Mouse (Mus musculus): ENCODE measurements around the gene Apoa5. TPM values are rescaled to one million over a fixed set of nuclear protein-coding genes. Genes with fewer than 3 reads are reported as not detected.
"Not testable (repeated sequence)": the region's sequence is repeated elsewhere in the genome, so short reads cannot be mapped to it uniquely, and the experiment has no call there.

Gene Apoa5
- polyA plus RNA-seq, 1 experiment from 2014 or later, result not detected

- ATAC-seq (ENCODE audit: insufficient number of reproducible peaks, insufficient read depth, low FRiP score, low TSS enrichment), result no peak
- Histone ChIP-seq H3K9me3 (peaks cover 3% of the 10 kb centered on the region; the same call in 1 of the 2 replicates), H3K9ac (no peak overlapping the region), H3K4me2 (replicated peaks) (no peak overlapping the region), H3K4me3 (no peak overlapping the region), H3K27ac (no peak overlapping the region), H3K4me1 (peaks cover 11% of the 10 kb centered on the region; the same call in 1 of the 2 replicates), H3K27me3 (no peaks in the 10 kb centered on the region), H3K36me3 (no peaks in the 10 kb centered on the region)
- 18% methylated on average over 5 of the region's 5 CpGs for WGBS
Measured at GRCm38 (mm10) chr9:46316388-46316787, 48.0 kb downstream of the Apoa5 start.

GRCm38 (mm10) chr9:46316909-46317308 lies 48.5 kb downstream of the Apoa5 start:
- Histone ChIP-seq H3K27me3 (no peaks in the 10 kb centered on the region), H3K4me2 (replicated peaks) (no peak overlapping the region), H3K27ac (no peak overlapping the region), H3K4me3 (no peak overlapping the region), H3K4me1 (peaks cover 11% of the 10 kb centered on the region; the same call in 1 of the 2 replicates), H3K36me3 (no peaks in the 10 kb centered on the region), H3K9me3 (peaks cover 3% of the 10 kb centered on the region; the same call in 1 of the 2 replicates), H3K9ac (no peak overlapping the region)
- WGBS, result 56% methylated on average over 8 of the region's 8 CpGs
- no peak for ATAC-seq (ENCODE audit: insufficient number of reproducible peaks, insufficient read depth, low FRiP score, low TSS enrichment)

- no peak for ATAC-seq (ENCODE audit: insufficient number of reproducible peaks, insufficient read depth, low FRiP score, low TSS enrichment)
- peaks cover 3% of the 10 kb centered on the region; the same call in 1 of the 2 replicates for H3K9me3 ChIP-seq
- H3K4me3 ChIP-seq, result no peak overlapping the region
- H3K27me3 ChIP-seq, result no peaks in the 10 kb centered on the region
- H3K27ac ChIP-seq, result no peak overlapping the region
- H3K4me1 ChIP-seq, result peaks cover 11% of the 10 kb centered on the region; the same call in 1 of the 2 replicates
- no peaks in the 10 kb centered on the region for H3K36me3 ChIP-seq
- H3K9ac ChIP-seq, result no peak overlapping the region
- H3K4me2 ChIP-seq (replicated peaks), result no peak overlapping the region
- WGBS, result 92% methylated on average over 3 of the region's 3 CpGs
Measured at GRCm38 (mm10) chr9:46317957-46318356, 49.5 kb downstream of the Apoa5 start.

GRCm38 (mm10) chr9:46319886-46320285 lies 51.5 kb downstream of the Apoa5 start, which contains the start of gene 4931429L15Rik:
4931429L15Rik (minus strand) TSS chr9:46319986.
- H3K9me3 ChIP-seq; H3K4me3 ChIP-seq; H3K4me2 ChIP-seq (replicated peaks); H3K27ac ChIP-seq; H3K27me3 ChIP-seq; ATAC-seq (ENCODE audit: insufficient number of reproducible peaks, insufficient read depth, low FRiP score, low TSS enrichment); H3K36me3 ChIP-seq; H3K9ac ChIP-seq: not testable (repeated sequence)
- 84% methylated on average over 6 of the region's 6 CpGs for WGBS
- peaks cover 11% of the 10 kb centered on the region; the same call in 1 of the 2 replicates for H3K4me1 ChIP-seq

- H3K27me3 ChIP-seq, result no peaks in the 10 kb centered on the region
- H3K9ac ChIP-seq, result no peak overlapping the region
- H3K27ac ChIP-seq, result no peak overlapping the region
- H3K9me3 ChIP-seq, result peaks cover 3% of the 10 kb centered on the region; the same call in 1 of the 2 replicates
- H3K4me3 ChIP-seq, result no peak overlapping the region
- H3K4me2 ChIP-seq (replicated peaks), result no peak overlapping the region
- H3K36me3 ChIP-seq, result no peaks in the 10 kb centered on the region
- no peak for ATAC-seq (ENCODE audit: insufficient number of reproducible peaks, insufficient read depth, low FRiP score, low TSS enrichment)
- H3K4me1 ChIP-seq, result peaks cover 11% of the 10 kb centered on the region; the same call in 1 of the 2 replicates
- WGBS, result 86% methylated on average over 2 of the region's 2 CpGs
Measured at GRCm38 (mm10) chr9:46320461-46320860, 52.0 kb downstream of the Apoa5 start.

Other genes with a start within 250 kb of the Apoa5 start
- 2.3 and 2.7 TPM in 2 replicates for gene Apoa1, start 40.1 kb upstream of the Apoa5 start, polyA plus RNA-seq (2016; fragmentation: Nextera tagmentation; extraction: Ambion mirVana)
- not detected in 2 replicates for gene Apoc3, start 33.0 kb upstream of the Apoa5 start, polyA plus RNA-seq (2016; fragmentation: Nextera tagmentation; extraction: Ambion mirVana)
- gene Apoa4, start 27.9 kb upstream of the Apoa5 start, polyA plus RNA-seq (2016; fragmentation: Nextera tagmentation; extraction: Ambion mirVana), result not detected in 2 replicates
- gene Zpr1, start 4.4 kb downstream of the Apoa5 start, polyA plus RNA-seq (2016; fragmentation: Nextera tagmentation; extraction: Ambion mirVana), result 52.6 and 59.5 TPM in 2 replicates
- gene Bud13, start 14.4 kb downstream of the Apoa5 start, polyA plus RNA-seq (2016; fragmentation: Nextera tagmentation; extraction: Ambion mirVana), result 34.6 and 35.7 TPM in 2 replicates
- gene 4931429L15Rik, start 51.4 kb downstream of the Apoa5 start, polyA plus RNA-seq (2016; fragmentation: Nextera tagmentation; extraction: Ambion mirVana), result not detected in 2 replicates

All from embryonic facial prominence, embryonic 12.5 days (tissue).